Mouse (Mus musculus) heart, postnatal 10 days (tissue): ENCODE results near the gene Gpr156. TPM values are rescaled to one million over a fixed set of nuclear protein-coding genes. Genes with fewer than 3 reads are reported as not detected.
"Not testable (repeated sequence)": the region's sequence is repeated elsewhere in the genome, so short reads cannot be mapped to it uniquely, and the experiment has no call there.

ENCODE experiments used
- DNase-seq, 2 experiments: peaks; one replicate each; pipeline ENCODE4 v3.0.0; 2021
- intact Hi-C: fragments of 180-260 bp; cut with DNase I; formaldehyde crosslinking; loops from one replicate; pipeline ENCODE4 v1.15.1; 2025
- total RNA-seq, 2 experiments: library from RNA; stranded (reverse); gene quantifications; 2 replicates each; pipeline ENCODE4 v1.2.3; 2021

The Gpr156 gene
- total RNA-seq, 2 experiments from 2014 or later, result 0.07 to 0.14 TPM

DNA sequence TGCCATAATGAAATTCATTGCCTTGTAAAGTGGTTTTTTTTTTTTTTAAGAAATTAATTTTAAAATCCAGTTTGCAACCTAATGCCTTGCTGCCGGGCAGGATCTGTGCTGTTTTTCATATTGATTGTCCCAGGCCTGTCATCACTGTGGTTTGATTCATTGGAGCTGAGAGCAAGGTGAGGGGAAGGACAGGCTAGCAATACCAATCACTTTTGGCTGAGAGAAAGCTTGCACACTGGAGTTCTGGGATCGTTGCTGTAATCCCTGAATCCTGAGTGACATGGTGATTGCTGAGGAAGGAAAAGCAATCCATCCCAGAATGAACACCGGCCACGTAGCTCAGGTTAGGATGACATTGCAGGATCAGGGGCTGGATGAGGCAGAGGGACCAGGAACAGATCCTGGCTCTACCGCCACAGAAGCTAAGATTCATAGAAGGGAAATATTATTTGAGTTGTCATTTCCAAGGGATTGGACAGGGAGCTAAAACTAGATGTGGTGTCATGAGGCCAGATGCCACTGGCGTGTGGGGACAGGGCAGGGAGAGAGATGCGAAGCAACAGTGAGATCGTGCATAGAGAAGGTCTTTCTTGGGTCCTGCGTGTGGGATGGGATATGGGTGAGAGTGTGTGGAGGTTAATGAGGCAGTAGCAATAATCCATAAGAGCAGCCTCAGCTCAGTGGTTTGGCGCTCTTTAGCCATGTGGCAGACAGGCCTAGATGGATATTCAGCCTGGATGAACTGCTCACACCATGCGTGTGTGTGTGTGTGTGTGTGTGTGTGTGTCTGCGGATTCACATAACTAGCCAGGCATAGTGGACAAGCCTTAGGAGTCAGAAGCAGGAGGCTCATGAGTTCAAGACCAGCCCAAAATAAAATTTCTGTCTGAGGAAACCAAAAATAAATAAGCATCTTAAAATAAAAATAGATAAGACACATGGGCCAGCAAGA lies 38.0 kb downstream of the Gpr156 start:
- intact Hi-C loops, result no loop called here
- DNase-seq, result no peak

- intact Hi-C loops, result no loop called here
- DNase-seq, result peak; percentile 30 to 42
These were observed 39.1 kb downstream of the Gpr156 start for GRCm38 (mm10) chr16:37955336-37955917.

DNA sequence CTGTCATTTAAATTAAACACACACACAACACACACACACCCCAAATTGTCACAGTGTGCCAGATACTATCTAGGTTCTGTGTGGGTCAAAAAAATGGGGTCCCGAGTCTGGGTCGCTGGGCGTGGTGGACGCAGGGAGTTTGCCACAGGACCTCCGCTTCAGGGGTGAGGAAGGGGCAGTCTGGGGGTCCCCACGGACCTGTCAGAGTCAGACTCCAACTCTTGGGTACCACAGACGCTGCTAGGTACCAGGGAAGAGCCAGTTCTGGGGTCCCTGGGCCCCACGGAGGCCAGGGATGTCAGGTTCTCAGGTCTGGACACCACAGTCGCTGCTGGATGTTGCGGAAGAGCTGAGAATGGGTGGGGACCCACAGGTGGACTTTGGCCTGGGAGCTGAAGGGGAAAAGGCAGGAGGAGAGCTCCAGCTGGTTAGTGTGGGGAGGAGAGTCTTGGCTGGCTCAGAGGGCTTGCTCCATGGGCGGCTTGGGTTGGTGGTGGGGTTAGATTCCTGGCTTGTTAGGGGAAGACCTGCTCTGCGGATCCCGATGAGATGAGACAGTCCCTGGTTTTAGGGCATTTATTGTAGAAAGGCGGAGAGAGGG lies 39.9 kb downstream of the Gpr156 start:
- intact Hi-C loops, result no loop called here
- no peak for DNase-seq

GRCm38 (mm10) chr16:37956751-37957150 lies 40.5 kb downstream of the Gpr156 start:
- no peak for DNase-seq
- intact Hi-C loops, result no loop called here

DNA sequence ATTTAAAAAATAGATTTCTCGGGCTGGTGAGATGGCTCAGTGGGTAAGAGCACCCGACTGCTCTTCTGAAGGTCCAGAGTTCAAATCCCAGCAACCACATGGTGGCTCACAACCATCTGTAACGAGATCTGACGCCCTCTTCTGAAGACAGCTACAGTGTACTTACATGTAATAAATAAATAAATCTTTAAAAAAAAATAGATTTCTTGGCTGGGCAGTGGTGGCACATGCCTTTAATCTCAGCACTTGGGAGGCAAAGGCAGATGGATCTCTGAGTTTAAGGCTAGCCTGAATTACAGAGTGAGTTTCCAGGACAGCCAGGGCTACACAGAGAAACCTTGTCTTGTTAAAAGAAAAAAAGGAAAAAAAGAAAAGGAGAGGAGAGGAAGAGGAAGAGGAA lies 46.4 kb downstream of the Gpr156 start:
- DNase-seq, intact Hi-C loops: not testable (repeated sequence)

DNA sequence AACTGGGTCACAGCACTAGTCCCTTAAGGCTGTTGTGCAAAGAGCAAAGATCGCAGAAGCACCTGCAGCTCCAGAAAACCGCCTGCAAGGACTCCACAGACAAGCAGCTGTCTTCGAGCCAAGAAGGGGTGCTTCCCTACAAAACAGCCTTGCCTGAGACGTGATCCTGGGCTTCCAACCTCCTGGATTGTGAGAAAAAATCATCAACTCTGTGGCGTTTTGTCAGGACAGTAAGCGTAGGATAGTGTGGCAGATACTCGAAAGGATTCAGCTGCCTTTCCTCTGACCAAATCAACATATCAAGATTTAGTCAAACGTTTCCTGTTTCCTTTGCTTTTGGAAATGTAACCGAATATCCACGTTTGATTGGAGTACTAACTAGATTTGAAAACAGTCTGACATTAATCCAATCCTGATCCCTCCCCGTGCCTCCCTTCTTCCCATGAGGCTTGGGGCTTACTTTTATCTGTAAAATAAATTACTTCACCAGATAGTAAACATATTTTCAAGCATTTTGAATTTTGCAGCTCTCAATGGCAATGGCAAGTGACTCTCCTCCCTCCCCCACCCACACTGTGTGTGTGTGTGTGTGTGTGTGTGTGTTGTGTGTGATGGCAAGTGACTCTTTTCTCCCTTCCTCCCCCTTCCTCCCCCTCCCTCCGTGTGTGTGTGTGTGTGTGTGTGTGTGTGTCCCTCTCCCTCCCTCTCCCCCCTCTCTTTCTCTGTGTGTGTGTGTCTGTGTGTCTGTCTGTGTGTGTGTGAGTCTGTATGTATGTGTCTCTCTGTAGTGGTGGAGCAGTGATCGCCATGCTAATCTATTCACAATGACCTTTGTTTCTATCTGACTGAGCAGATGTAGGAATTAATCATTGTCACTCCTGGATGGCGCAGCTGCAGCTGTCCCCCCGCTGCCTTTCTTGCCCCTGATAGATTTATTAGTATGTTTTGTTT lies 47.3 kb downstream of the Gpr156 start:
- peak; percentile 26 to 44 for DNase-seq
- intact Hi-C loops, result no loop called here

GRCm38 (mm10) chr16:37964380-37965070 lies 48.2 kb downstream of the Gpr156 start:
- no peak for DNase-seq
- intact Hi-C loops, result no loop called here

GRCm38 (mm10) chr16:37966871-37967270 lies 50.6 kb downstream of the Gpr156 start:
- intact Hi-C loops, result no loop called here
- DNase-seq, result no peak

- no peak for DNase-seq
- intact Hi-C loops, result no loop called here
These were observed 51.1 kb downstream of the Gpr156 start for GRCm38 (mm10) chr16:37967415-37967814.

DNA sequence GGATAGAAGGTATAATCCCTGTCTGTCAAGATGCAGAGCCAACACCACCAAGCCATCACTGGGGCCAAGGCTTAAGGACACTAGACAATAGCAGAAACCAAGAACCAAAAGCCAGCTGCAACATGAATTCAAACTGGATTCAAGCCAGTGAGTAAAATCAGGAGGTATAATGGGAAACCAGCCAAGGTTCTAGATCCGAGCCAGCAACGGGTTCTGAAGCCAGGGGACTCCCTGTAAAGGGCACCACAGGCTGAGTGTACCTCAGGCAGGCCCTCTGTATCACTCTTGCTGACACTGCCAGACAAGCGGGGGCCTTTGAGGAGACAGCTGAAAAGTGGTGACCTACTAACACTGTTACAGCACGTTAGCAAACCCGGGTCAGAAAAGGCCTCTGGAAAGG lies 55.2 kb downstream of the Gpr156 start:
- intact Hi-C loops, result loop anchor here (10.0 kb wide), 1 partner anchor 523 kb away; no protein-coding TSS in a partner anchor
- peak; percentile 18 to 30 for DNase-seq

DNA sequence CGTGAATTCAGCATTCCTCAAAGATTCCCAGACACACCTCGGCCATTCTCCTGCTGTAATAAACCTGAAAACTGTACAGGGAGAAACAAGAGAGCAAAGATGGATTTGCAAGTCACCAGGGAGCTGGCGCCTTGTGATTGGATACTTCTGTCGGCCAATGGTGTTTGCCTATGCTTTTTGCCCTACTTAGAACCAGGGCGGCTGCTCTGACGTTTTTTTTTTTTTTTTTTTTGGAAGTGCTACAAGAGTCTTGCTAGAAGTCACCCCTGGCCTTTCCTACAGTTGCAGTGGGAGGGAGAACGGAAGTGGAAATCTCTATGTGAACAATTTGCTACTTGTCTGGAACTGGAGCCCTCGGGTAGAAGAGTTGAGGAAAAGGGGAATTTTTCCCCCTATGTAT lies 56.1 kb downstream of the Gpr156 start:
- intact Hi-C loops, result loop anchor here (10.0 kb wide), 1 partner anchor 522 kb away; no protein-coding TSS in a partner anchor
- no peak for DNase-seq

- intact Hi-C loops, result loop anchor here (10.0 kb wide), 1 partner anchor 522 kb away; no protein-coding TSS in a partner anchor
- DNase-seq, result not testable (repeated sequence)
These were observed 56.9 kb downstream of the Gpr156 start for GRCm38 (mm10) chr16:37973239-37973638.

DNA sequence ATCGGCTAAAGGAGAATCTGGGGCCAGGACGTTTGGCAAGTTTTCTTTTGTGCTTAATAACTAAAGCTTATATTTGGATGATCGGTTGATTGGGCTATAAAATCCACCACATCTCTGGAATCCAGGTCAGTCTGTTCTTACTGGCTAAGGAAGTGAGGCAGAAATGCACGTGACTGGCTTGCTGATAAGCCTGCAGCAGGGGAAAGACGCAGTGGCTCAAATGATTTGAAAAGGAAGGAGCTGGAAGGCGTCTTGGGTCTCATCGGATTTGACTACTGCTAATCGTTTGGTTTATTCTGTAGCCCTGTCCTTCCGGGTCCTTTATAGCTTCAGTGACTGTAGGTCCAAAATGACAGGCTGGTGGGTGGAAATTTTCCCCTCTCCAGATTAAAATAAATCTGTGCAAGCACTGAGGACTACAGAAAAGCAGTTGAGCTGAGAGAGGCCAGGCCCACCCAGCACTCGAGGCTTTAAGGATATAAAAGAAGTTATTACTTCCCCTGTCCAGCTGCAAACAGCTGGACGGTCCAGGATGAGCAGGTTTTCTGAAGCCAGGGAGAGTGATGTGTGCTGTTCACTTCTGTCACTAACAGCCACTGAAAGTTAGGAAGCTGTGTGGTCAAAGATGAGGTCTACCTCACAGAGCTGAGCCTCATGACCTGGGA lies 57.7 kb downstream of the Gpr156 start:
- intact Hi-C loops, result loop anchor here (10.0 kb wide), 1 partner anchor 521 kb away; no protein-coding TSS in a partner anchor
- DNase-seq, result peak; percentile 43 to 46

DNA sequence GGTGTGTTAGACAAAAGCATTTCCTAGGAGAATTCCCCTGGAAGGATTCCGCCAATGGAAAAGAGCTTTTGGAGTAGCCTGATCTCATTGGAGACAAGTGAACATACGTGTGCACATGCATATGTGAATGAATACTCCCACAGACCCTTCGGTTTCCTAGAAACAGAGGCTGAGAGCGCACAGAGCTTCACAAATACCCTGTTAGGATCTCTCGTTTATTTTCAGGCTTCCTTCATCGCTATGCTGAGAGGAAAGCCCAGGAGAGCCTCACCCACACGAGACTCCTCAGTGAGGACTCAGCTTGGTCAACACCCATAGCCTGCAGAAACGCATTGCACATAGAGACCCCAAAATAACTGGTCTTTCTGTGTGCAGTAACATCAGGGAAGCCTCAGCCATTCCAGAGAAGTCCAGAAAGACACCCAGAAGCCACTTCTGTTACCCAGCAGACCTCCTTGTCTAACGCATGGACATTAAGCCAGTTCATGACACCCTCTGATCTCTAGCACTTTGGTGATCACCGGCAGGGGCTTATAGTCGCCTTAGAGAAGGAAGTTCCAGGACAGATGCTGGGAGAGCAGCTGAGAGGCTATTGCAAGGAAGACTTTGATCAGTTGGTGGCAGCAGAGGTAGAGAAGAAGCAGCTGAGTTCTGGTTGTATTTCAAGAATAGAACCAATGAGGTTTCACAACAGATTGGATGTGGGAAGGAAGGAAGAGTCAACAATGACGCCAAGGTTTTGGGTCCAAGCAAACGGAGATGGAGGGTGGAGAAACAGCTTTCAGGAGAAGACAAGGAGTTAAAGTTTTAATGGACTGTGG lies 58.4 kb downstream of the Gpr156 start:
- peak; percentile 66 to 68 for DNase-seq
- intact Hi-C loops, result loop anchor here (1.0 to 10.0 kb wide), 2 partner anchors 224 to 520 kb away; no protein-coding TSS in a partner anchor

GRCm38 (mm10) chr16:37981907-37982306 lies 65.6 kb downstream of the Gpr156 start:
- intact Hi-C loops, result no loop called here
- DNase-seq, result no peak

GRCm38 (mm10) chr16:37988211-37988865 lies 72.0 kb downstream of the Gpr156 start:
- intact Hi-C loops, result no loop called here
- DNase-seq, result no peak

GRCm38 (mm10) chr16:37989796-37990195 lies 73.5 kb downstream of the Gpr156 start:
- intact Hi-C loops, result loop anchor here (5.0 to 10.0 kb wide), 2 partner anchors 148 to 495 kb away; no protein-coding TSS in a partner anchor
- DNase-seq, result no peak
